Mouse (Mus musculus): ENCODE results near the gene Nab1. TPM values are rescaled to one million over a fixed set of nuclear protein-coding genes. Genes with fewer than 3 reads are reported as not detected.

Nab1 gene
- total RNA-seq, 2 experiments from 2014 or later = 28.0 to 30.8 TPM

- no peak for ATAC-seq (replicated peaks; ENCODE audit: poor library complexity, severe bottlenecking)
Observed at GRCm38 (mm10) chr1:52419088-52419819, 81.2 kb downstream of the Nab1 start.

Other genes starting within 250 kb of the Nab1 start
- gene Nemp2, start 130.0 kb upstream of the Nab1 start, total RNA-seq (2014; fragmentation: Nextera tagmentation) = 9.0 and 18.1 TPM in 2 replicates
- gene Nemp2, start 130.0 kb upstream of the Nab1 start, total RNA-seq (2017) = 9.6 and 10.9 TPM in 2 replicates
- gene Mfsd6, start 226.8 kb upstream of the Nab1 start, total RNA-seq (2014; fragmentation: Nextera tagmentation) = 1.4 and 5.3 TPM in 2 replicates
- gene Mfsd6, start 226.8 kb upstream of the Nab1 start, total RNA-seq (2017) = 3.6 and 3.9 TPM in 2 replicates